Mouse (Mus musculus) adrenal gland, adult (tissue): ENCODE data around the gene Kmt2b.
A peak's percentile ranks its signal among the peaks of the same experiment; 100 is the strongest.

Experiments
- DNase-seq, 2 experiments: peaks; one replicate each; pipeline ENCODE4 v3.0.0; 2022 to 2023; ENCODE audit warnings: low spot score in 1 of 2; ENCODE audit not compliant: inconsistent age in 2 of 2

The Kmt2b gene

GRCm38 (mm10) chr7:30602583-30602982, 14.1 kb upstream of the Kmt2b start:
- DNase-seq = no peak

GRCm38 (mm10) chr7:30600651-30601050, 12.1 kb upstream of the Kmt2b start:
- no peak for DNase-seq

DNA sequence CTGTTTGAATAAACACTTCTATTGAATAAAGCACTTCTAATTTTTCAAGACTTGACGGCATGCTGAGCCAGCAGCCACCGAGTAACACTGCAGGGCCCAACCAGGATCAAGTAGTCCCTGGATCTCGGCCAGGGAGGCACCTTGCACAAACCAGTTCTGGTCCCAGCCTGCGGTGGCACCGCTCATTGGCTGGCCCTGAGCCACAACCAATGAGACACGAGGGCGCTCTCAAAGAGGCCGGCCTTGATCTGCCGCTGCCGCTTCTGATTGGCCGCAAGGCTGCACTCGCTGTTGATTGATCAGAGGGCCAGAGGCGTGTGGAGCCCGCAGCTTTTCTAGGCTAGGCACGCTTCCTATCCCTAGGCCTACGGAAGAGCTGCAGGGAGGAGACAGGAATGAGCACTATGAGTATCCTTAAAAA, 11.4 kb upstream of the Kmt2b start:
- DNase-seq = peak; percentile 95 to 96

DNA sequence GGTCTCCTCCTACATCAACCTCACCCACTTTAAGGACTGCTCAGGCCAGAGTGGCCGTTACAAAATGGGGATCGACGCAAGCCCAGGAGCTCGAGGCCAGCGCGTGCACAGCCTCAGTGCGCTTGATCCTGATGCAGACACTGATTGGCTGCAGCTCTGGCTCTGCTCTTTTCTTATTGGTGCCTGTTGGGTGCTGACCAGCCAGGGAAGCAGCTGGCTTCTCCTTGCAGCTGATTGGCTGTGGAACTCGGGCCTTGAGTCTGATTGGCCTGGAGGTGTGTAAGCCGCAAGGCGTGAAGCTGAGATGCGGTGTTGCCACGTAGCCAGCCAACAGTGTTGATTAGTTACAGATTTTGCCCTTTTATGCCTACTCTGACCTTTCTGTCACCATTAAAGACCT, 10.3 kb upstream of the Kmt2b start, which contains the start of gene Zbtb32:
Gene Zbtb32, minus strand, starts transcription at position 124 of the 400 bp plus-strand sequence.
- DNase-seq = no peak

- no peak for DNase-seq
Observed at GRCm38 (mm10) chr7:30596811-30597210, 8.3 kb upstream of the Kmt2b start.

GRCm38 (mm10) chr7:30596093-30596492, 7.6 kb upstream of the Kmt2b start:
- no peak for DNase-seq

DNA sequence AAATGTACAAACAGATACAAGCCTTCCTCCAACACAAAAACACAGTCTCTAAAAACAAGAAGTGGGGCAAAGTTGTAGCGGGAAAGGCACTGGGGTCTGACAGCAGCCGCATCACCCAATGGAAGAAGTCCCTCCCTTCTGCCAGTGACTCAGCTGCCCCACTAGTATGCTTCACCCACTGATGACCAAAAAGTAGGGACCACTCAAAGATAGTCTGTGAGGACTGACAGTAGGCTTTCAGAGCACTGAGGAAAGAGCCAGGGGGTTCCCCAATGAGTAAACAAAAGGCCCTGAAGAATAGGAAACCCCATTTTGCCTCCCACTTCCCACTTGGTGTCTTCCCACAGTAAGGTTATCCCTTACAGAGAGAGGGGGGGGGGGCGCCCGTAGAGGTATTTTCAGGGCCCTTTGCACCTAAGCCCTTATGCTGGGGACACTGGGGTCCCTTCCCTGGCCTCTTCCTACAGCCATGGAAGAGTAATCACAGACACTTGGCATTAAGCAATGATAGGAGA, 6.0 kb upstream of the Kmt2b start:
- DNase-seq = no peak

GRCm38 (mm10) chr7:30593579-30594509, 5.3 kb upstream of the Kmt2b start:
- DNase-seq = no peak

DNA sequence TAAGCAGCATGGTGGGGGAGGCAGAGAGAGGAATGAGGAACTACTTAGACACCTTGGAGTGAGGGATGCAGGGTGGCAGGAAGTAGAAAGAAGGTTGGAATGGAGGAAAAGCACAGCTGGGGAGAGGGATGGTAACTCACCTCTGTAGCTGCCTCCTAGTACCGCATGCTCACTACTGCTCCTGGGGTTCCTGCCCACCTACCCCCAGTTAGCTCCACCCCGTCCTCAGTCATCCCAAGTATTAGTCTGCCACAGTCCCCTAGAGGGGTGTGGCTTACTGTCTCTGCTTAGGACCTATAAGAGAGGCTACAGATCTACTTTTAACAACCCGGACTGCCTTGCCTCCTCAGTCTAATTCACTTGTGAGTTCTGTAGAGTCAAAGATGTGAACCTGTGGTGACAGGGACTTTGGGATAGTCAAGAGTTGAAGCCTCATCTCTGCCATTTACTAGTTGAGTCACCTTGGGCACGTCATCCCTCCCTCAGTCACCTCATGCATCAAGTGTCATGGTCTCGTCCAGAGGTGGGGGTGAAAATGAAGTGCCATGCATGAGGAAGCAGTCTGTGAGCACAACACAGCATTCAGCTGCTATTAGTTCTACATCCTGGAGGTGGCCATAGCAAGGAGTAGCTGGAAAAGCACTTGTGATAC, 4.4 kb upstream of the Kmt2b start:
- DNase-seq = peak in 1 of 2 experiments; percentile 69

- DNase-seq = no peak
Observed at GRCm38 (mm10) chr7:30591605-30591951, 3.1 kb upstream of the Kmt2b start.

GRCm38 (mm10) chr7:30590927-30591604, 2.5 kb upstream of the Kmt2b start:
- peak in 1 of 2 experiments; percentile 67 for DNase-seq

GRCm38 (mm10) chr7:30589435-30590301, 1.1 kb upstream of the Kmt2b start:
- DNase-seq = peak; percentile 87 to 96

DNA sequence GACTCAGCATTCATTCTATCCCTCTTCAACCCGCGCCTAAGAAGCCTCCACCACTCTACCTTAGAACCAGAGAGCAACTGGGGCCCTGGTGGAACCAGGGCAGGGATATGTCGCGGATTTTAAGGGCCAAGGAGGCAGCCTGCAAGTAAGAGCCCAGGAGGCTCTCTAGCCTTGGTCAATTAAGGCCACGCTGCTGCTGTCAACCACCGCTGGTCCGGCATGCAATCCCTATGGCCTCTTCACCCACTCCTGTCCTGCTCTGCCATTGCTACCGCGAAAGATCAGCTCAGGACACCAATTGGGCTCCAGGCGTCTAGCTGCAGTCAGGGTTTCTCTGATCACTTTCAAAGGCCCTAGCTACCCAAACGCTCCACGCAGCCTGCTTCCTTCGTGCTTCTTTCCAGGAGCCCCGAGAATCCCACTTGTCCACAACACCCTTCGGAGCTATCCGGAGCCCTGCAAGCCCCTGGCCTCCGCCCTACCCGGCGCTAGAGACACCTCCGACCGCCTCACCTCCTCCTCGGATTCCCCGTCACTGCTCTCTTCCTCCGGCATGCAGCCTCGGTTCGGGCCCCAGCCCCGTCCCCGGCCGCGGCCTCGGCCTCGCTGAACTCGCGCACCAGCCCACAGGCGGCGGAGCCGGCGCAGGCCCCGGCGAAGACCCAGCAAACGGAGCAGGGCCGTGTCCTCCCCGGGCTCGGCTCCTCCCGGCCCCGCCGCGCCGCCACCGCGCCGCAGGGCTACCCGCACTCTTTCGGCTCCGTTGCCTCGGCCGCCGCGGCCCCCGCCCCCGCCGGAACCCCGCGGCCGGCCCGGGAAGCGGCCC, 471 bp downstream of the Kmt2b start:
- DNase-seq = peak in 1 of 2 experiments; percentile 91

DNA sequence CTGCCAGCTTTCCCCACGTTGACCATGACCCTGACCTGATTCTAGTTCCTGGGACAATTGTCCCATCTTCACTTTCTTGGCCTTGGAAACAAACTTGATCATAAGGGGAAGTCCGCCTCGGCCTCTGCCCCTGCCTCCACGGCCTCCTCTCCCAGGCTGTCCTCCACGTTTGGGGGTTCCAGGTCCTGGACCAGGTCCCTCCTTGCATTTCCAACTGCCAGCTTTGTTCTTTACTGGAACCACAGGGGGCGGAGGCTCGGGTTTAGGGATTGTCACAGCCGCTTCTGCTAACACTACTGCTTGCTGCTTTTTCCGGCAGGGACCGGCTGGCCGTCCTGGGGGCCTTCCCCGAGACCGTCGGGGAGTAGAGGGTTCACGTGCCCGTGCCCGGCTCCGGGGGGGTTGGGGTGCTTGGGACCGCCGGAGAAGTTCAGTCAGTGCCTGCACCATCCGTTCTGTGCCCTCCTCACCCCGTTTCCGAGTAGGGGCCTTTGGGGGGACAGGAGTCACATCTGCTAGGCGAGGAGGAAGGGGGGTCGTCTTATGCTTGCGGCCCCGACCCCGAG, 2.0 kb downstream of the Kmt2b start:
- DNase-seq = peak in 1 of 2 experiments; percentile 66

GRCm38 (mm10) chr7:30585170-30585569, 3.4 kb downstream of the Kmt2b start:
- DNase-seq = peak in 1 of 2 experiments; percentile 40

- peak in 1 of 2 experiments; percentile 73 for DNase-seq
Observed at GRCm38 (mm10) chr7:30584339-30584738, 4.2 kb downstream of the Kmt2b start.

- peak in 1 of 2 experiments; percentile 31 for DNase-seq
Observed at GRCm38 (mm10) chr7:30581547-30581946, 7.0 kb downstream of the Kmt2b start.

- peak in 1 of 2 experiments; percentile 10 for DNase-seq
Observed at GRCm38 (mm10) chr7:30579950-30580349, 8.6 kb downstream of the Kmt2b start.

GRCm38 (mm10) chr7:30572969-30573368, 15.6 kb downstream of the Kmt2b start:
- DNase-seq = peak; percentile 78 to 90
